Mouse (Mus musculus) layer of hippocampus, adult 9-11 months (tissue): ENCODE data around the gene Pik3r5.
A peak's percentile ranks its signal among the peaks of the same experiment; 100 is the strongest.

ENCODE experiments used
- DNase-seq: peaks from one replicate; pipeline ENCODE4 v3.0.0; 2022

The Pik3r5 gene

GRCm38 (mm10) chr11:68451282-68451735 lies 19.4 kb downstream of the Pik3r5 start:
- no peak for DNase-seq

- no peak for DNase-seq
Measured at GRCm38 (mm10) chr11:68451747-68452405, 20.0 kb downstream of the Pik3r5 start.

- DNase-seq, result no peak
Measured at GRCm38 (mm10) chr11:68452740-68453139, 20.8 kb downstream of the Pik3r5 start.

- no peak for DNase-seq
Measured at GRCm38 (mm10) chr11:68453301-68453700, 21.4 kb downstream of the Pik3r5 start.

- peak; percentile 36 for DNase-seq
Measured at GRCm38 (mm10) chr11:68458086-68458485, 26.2 kb downstream of the Pik3r5 start.

- DNase-seq, result no peak
Measured at GRCm38 (mm10) chr11:68459021-68459420, 27.1 kb downstream of the Pik3r5 start.

GRCm38 (mm10) chr11:68459486-68459885 lies 27.6 kb downstream of the Pik3r5 start:
- DNase-seq, result no peak

- DNase-seq, result no peak
Measured at GRCm38 (mm10) chr11:68462716-68463115, 30.8 kb downstream of the Pik3r5 start.

GRCm38 (mm10) chr11:68464260-68464659 lies 32.3 kb downstream of the Pik3r5 start:
- DNase-seq, result no peak

GRCm38 (mm10) chr11:68465090-68465489 lies 33.2 kb downstream of the Pik3r5 start:
- no peak for DNase-seq

GRCm38 (mm10) chr11:68467441-68467840 lies 35.5 kb downstream of the Pik3r5 start:
- DNase-seq, result no peak

- no peak for DNase-seq
Measured at GRCm38 (mm10) chr11:68467962-68468612, 36.2 kb downstream of the Pik3r5 start.

- DNase-seq, result no peak
Measured at GRCm38 (mm10) chr11:68468886-68469285, 37.0 kb downstream of the Pik3r5 start.

- no peak for DNase-seq
Measured at GRCm38 (mm10) chr11:68472162-68472849, 40.4 kb downstream of the Pik3r5 start.

GRCm38 (mm10) chr11:68474600-68474999 lies 42.7 kb downstream of the Pik3r5 start:
- DNase-seq, result peak; percentile 68

GRCm38 (mm10) chr11:68475676-68476075 lies 43.8 kb downstream of the Pik3r5 start:
- no peak for DNase-seq

- DNase-seq, result no peak
Measured at GRCm38 (mm10) chr11:68477661-68478060, 45.7 kb downstream of the Pik3r5 start.

- DNase-seq, result no peak
Measured at GRCm38 (mm10) chr11:68478574-68478981, 46.7 kb downstream of the Pik3r5 start.

- no peak for DNase-seq
Measured at GRCm38 (mm10) chr11:68480660-68481059, 48.7 kb downstream of the Pik3r5 start.

- DNase-seq, result no peak
Measured at GRCm38 (mm10) chr11:68482001-68482400, 50.1 kb downstream of the Pik3r5 start.

GRCm38 (mm10) chr11:68483213-68483612 lies 51.3 kb downstream of the Pik3r5 start:
- no peak for DNase-seq

- no peak for DNase-seq
Measured at GRCm38 (mm10) chr11:68484431-68484830, 52.5 kb downstream of the Pik3r5 start.

GRCm38 (mm10) chr11:68485206-68485942 lies 53.5 kb downstream of the Pik3r5 start:
- DNase-seq, result no peak
